Mouse (Mus musculus): Measurements from ENCODE around the gene Col4a3.

GRCm38 (mm10) chr1:82717816-82718512 lies 131.2 kb downstream of the Col4a3 start:
- TF ChIP-seq CTCF (conservative IDR thresholded peaks at IDR 0.05; ENCODE audit: low read length) (no peak), NANOG (IDR thresholded peaks at IDR 0.05; ENCODE audit: borderline replicate concordance, low read length) (no peak), POU5F1 (IDR thresholded peaks at IDR 0.05; ENCODE audit: borderline replicate concordance, low read length) (no peak)

All from E14TG2a.4 (cell line).